Mouse (Mus musculus): ENCODE measurements around the gene Zfp980. TPM values are rescaled to one million over a fixed set of nuclear protein-coding genes. Genes with fewer than 3 reads are reported as not detected.

Zfp980 gene
- polyA plus RNA-seq (2017; shearing (Covaris generic)): under 1 TPM in 1 of 2 experiments, not detected in 1; 0.05 TPM

GRCm38 (mm10) chr4:145670385-145670784 is at the start of gene Zfp980:
Zfp980 (plus strand) TSS chr4:145670685.

Other genes with a start within 250 kb of the Zfp980 start
- gene Zfp990, start 159.9 kb upstream of the Zfp980 start, polyA plus RNA-seq (2017; shearing (Covaris generic)): under 1 TPM; 0.42 to 0.77 TPM
- gene Gm13212, start 85.5 kb upstream of the Zfp980 start, polyA plus RNA-seq (2017; shearing (Covaris generic)): 10 to 100 TPM in 1 of 2 experiments, 1 to 10 TPM in 1; 5.8 to 11.2 TPM
- not detected for gene Zfp986, start 198.1 kb downstream of the Zfp980 start, polyA plus RNA-seq (2017; shearing (Covaris generic))